Mouse (Mus musculus): ENCODE data around the gene Lrba.

Gene Lrba

DNA sequence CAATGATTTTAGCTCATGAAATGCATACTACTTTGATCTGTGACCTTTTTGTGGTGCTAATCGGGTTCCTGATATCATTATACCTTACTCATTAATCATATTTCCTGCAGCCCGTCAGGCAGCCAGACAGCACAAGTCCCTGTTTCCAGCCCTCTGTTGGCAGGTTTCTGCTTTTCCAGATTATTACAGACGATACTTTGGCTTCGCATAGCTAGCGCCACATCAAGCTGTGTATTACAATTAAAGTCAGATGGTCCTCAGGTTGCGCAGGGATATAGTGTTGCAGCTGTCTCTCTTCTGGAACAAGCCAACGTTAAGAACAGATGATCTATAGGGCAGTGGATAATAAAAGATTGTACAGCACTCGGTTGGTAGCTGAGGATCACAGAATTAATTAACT lies 443.7 kb downstream of the Lrba start:
- DNase-seq (ENCODE audit: low read depth, low spot score): no peak

DNA sequence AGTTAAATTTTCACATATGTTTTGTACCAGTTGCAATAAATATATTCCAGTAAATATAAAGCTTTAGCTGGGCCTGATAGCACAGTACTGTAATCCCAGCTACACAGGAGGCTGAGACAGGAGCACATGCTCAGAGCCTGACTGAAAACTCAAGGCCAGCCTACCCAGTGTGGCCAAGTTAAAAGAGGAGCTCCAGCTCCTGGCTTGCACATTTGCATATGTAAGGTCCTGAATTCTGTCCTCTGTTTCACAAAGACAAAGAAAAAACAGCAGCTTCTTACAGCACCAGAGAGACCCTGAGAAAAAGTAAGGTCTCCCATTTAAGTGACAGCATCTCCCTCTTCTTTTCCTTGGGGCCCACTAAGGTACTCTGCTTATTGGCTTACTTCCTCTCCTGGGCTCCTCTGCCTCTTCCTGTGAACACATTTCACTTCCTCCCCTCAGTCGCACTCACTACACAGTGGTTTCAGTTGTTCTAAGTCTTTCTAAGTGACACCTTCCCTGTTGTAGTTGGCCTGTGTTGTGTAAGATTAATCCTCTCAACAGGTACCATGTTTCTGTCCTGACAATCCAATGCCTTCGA lies 453.2 kb downstream of the Lrba start:
- no peak for DNase-seq (ENCODE audit: low read depth, low spot score)

DNA sequence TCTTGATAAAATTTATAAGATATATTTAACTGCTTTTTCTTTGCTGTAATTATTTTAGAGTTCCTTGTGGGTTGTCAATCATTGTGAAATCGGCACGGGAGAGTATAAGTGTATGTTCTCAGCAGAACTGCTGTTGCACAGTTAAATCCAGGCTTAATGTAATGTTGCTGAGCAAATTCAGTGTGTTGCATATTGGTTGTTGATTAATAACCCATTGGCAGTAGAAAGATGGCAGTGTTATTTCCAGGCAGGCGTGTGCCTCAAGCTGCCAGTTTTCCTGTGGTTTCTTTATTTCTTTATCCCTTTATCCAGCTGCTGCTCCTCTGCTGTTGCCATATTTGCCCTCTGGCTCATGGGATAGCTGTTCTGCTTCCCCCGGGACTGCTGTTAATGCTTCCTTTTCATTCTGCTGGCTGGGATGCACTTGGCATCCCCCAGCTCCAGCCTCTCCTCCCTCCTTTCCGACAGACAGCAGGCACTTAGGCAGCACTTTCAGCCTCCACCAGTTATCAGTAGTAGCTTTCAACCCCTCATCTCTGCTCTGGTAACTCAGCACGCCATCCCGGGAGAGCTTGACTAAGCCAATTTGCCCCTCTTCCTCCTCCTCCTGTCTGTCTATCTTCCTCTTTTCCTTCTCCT lies 463.2 kb downstream of the Lrba start:
- peak; percentile 24 for DNase-seq (ENCODE audit: low read depth, low spot score)

DNA sequence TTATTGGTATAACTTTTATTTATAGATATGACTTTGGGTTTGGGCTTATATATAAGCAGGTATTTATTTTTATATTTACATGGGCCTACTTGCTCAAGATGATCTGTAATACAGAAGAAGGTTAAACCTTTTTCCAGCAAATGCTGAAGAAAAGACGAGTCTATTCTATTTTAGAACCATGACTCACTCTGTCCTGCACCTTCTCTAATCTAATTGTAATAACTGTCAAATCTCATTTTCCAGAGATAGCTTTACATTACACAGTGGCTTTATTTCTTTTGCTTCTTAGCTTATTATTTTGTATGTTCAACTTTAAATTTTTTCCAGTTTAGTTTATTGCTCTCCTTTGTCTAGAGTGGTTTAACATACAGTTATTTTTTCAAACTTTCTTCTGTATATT lies 464.0 kb downstream of the Lrba start:
- no peak for DNase-seq (ENCODE audit: low read depth, low spot score)

DNA sequence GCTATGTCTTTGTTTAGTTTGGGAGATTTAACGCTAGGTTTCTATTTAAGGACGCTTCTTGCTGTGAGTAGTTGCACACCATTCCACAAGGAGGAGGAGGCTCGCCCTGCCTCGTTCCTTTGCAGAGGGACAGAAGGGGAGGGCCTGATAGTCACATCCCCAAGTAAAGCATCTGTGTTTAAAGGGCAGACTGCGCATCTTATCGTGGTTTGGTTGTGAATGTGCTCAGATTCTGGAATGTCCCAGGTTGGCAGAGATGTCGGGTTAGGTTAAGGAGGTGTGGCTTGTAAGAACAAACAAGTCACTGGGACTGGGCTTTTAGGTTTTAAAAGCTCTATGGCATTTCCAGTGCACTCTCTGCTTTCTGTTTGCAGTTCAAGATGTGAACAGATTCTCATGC lies 464.8 kb downstream of the Lrba start:
- DNase-seq (ENCODE audit: low read depth, low spot score): peak; percentile 31

DNA sequence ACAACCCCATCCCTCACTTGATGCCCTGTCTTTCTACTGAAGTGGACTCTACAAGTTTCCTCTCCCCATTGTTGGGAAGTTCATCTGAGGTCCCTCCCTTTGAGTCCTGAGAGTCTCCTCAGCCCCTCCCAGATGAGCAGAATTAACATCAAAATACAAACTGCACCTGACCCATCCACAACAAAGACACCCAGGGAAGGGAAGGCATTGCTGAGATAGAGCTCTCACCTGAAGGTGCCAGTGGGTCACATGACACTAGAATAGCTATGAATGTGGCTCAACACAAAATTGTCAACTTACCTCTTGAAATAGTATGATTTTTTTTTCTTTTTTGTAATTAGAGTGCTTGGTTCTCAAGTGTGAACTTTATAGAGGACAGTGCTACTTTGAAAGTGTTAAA lies 468.3 kb downstream of the Lrba start:
- DNase-seq (ENCODE audit: low read depth, low spot score): no peak

DNA sequence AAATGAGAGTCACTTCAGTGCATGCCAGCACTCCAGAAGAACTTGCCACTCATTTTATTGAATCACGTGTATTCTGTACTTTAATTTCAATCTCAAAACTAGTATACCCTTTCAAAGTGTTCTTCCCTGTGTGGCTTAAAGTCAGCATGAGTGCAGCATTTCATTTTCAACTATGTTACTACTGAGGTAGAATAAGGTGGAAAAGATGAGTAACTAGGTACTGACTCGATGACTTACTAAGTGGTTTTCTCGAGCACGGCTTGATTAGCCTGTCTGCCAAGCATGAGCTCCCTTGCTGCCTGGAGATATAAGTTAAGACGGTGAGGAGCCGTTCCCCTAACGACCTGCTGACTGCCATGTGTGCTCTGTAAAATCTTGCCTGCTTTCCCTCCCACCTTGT lies 469.1 kb downstream of the Lrba start:
- no peak for DNase-seq (ENCODE audit: low read depth, low spot score)

DNA sequence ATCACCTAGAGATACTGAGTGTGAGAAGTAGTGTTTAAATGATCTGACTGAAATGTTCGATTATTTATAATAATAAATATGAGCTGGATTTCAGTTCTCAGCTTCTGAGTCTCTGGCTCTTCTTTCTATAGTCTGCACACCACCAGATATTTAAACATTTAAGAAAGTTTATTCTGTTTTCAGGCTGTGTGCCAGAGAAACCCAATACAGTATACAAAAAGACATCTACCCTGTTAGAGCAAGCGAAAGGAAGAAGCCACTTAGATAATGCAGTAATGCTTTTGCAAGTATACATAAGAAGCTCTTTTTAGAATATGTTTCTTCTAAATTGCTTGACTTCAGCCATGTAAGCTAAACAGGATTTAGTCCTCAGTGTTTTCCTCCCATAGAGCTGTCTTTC lies 474.5 kb downstream of the Lrba start:
- no peak for DNase-seq (ENCODE audit: low read depth, low spot score)

DNA sequence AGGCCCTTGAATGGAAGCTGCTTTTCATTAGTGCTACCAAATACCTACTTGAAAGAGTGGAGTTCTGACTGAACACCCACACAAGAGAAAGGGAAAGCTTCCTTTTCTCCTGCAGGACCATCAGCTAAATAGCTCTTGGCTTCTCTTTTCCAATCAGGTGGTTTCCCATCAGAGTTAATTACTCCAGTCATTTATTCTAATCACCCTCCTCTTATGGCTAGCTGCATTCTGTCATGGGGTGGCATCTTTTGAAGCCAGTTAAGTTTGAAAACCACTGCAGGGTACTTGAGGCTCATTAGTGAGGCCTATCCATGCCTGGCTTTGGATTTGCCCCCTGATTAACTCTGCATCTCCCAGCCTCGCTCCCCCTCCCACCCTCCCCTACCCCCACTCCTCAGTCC lies 476.7 kb downstream of the Lrba start:
- no peak for DNase-seq (ENCODE audit: low read depth, low spot score)

DNA sequence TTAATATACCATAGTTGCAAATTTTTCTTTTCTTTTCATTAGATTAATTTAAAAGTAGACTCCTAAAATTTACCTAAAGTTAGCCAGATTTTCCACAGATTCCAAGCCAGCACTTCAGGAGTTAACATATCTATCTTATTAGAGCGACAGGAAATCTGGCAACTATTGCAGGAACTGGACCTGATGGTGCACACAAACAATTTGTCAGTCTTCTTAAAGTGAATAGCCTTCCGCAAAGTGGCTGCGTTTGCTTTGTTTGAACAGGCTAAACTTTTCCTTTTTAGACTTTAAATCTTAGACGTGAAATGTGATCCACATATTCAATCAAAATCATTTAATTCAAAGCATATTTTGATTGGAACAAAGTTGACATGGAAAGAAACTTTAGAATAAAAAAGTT lies 485.0 kb downstream of the Lrba start:
- no peak for DNase-seq (ENCODE audit: low read depth, low spot score)

DNA sequence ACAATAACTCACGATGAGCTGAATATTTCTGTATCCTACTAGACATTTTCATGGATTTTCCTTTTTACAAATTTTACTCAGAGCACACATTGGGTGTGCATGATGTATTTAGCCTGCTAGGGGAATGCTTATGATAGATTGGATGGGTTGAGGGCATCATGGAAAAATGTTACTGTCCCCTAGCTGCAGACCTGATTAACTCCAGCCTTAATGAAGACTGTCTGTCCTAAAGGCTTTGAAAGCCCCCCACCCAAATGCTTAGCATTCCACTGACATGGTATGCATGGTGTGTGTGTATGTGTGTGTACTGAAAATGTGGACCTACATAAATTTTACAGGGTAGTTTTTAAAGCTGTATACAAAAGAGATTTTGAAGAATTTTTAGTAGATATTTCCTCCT lies 487.1 kb downstream of the Lrba start:
- no peak for DNase-seq (ENCODE audit: low read depth, low spot score)

DNA sequence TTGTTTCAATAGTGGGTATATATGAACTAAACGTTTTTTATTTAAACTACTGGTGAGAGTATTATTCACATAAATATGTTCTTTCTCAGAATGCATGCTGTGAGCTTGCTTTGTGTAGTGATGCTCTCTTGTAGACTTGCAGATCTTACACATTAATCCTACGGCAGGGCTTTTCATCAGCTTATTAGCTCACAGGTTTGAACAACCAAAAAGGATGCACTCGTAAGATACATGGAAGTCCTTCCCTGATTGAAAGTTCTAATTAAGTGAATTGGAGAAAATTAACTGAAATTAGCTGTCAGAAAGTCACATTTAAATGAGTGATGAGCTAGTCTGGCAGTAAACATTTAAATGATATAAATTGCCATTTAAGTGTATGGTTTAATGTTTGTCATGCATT lies 488.3 kb downstream of the Lrba start:
- no peak for DNase-seq (ENCODE audit: low read depth, low spot score)

DNA sequence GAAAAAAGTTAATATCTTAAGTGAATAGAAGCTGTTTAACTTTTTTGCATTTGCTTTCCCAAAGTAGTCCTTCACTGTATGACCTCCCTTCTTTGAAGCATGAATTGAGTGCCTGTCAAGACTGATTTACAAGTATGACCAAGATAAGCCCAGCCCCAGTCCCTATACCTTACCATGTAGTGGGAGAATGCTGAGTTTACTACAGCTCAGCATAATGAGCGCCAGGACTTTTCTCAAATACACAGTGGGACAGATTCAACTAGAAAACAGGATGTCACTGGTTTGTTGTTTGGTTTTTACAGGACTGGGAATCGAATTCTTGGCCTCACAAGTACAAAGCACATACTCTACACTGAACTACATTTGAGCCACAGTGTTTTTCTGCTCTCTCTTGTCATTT lies 490.0 kb downstream of the Lrba start:
- DNase-seq (ENCODE audit: low read depth, low spot score): no peak

DNA sequence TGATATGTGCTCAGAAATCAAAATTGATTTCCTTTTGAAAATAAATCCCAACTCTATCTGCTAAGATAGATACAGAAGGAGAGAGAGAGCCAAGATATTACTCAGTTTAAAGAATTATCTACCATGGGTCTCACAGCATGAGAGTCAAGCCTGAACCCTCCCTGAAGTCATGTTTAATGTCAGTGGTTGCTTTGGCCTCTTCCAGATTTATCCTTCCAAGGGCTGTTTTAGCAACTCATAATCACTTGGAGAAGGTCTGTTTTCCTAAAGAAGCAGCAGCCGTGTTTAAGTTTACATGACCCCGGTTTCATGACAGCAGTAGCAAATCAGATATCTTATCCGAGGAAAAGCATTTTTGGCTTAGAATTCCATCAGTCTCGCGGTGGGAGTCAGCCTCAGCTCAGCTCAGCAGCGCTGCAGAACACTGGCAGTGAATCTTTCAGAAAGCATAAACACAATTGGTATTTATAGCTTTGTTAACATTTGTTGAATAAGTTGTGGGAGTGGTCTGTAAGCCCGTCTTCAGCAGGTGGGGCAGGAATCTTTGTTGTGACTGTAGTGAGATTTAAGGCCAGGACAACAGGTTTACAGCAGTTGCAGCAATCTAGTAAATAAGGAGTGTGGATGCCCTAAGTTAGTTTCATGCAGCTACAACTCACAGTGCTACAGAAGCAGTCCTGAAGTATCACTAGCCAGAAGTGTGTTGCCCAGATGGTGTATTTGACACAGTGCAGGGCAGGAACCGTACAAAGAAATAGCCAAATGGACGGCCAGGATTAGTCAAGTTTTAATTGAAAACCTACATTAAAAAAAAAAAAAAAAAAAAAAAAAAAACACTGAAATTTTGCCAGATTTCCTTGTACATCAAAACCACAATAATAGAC lies 499.2 kb downstream of the Lrba start:
- no peak for DNase-seq (ENCODE audit: low read depth, low spot score)

DNA sequence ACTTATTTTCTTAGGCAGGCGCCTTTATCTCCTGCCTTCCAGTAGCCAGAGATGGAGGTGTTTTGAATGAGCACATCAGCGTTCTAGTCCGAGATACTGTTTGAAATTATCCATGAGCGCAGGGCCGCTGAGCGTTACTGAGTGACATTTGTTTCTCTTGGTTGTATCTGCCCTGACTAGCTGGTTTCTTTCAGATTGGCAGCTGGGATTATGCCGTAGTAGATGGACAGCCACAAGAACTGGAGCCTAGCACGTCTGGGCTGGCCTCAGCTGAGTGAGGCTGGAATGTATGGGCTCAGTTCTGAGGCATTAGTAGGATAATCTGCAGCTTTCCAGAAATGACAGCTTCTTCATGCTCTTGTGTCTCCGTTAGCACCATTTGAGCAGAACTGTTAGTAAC lies 500.6 kb downstream of the Lrba start:
- no peak for DNase-seq (ENCODE audit: low read depth, low spot score)

DNA sequence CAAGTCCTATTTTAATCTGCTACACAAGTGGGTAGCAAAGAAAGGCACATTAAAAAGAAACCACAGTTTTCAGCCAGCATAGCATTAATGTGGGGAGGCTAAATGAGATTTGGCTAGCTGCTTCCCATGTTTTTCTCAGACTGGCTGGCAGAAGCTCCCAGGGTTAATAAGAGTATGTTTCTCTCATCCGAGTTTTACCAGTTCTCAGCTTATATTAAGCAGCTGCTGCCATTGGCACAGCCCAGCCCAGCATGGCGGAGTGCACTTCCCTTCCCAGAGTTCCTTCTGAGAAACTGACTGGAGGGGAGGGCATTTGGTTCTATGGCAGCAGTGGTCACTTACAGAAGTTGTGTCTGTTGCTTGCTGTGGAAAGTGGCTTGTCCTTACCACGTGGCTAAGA lies 514.4 kb downstream of the Lrba start:
- no peak for DNase-seq (ENCODE audit: low read depth, low spot score)

DNA sequence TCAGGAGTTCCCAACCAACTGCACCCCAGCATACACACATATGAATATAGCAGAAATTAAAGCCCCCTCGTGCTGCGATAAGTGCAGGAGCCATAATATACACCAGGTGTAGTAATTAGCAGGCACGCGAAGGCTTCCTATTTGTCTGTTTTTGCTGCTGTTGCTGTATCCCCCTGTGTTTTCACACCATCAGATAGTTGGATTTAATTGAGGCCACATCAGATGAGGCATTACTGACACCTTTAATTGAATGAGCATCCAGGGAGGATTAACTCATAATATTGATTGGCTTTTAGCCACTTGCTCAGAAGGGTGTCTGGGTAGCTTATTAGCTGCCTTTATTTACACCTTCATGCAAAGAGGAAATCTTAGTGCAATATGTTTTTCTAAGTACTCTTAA lies 515.3 kb downstream of the Lrba start:
- no peak for DNase-seq (ENCODE audit: low read depth, low spot score)

DNA sequence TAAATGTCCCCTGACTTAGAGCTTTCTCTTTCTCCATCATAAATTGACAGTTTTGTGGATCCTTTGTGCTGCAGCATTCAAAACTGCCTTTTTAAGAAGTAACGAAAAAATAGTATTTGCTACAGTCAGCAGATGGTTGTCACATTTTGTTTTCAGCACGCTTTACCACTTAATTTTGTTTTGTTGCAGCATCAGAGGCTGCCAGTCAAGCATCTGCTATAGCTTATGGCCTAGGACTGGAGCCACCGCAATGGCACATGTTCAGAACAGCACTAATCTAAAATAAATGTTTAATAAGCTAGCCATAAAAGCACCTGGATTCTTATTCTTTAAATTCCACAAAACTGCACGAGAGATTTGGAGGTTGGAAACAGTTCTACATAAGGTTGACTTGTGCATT lies 520.9 kb downstream of the Lrba start:
- no peak for DNase-seq (ENCODE audit: low read depth, low spot score)

DNA sequence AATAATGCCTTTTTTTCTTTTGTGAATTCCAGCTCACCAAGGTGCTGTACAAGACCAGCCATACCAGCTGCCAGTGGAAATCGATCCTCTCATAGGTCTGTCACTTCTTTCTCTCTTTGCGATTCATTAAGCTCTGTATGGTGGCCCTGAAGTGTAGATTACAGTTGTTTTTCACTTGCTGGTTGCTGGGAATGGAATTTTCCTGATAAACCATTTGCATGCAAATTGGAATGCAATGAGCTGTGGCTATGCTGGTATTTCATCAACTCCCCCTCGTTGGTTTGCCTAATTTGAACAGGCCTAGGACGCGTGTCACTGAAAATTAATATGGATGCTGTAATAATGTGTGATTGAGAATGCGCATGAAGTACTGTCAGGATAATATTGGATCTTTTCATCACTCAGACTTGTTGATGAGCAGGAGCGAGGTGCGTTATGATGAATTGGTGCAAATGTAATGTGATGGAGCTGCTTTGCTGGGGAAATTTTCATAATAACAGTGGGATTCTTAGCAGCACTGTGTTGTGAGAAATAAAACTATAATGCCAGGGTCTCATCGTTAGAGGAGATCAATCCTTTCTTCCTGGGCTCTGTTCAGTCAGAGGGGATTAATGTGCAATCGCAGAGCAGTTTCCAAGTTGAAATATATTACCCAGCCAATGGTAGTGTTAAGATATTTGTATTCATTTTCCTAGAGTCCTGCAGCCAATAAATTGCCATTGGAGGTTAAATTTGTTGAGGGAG lies 521.5 kb downstream of the Lrba start:
- DNase-seq (ENCODE audit: low read depth, low spot score): no peak

DNA sequence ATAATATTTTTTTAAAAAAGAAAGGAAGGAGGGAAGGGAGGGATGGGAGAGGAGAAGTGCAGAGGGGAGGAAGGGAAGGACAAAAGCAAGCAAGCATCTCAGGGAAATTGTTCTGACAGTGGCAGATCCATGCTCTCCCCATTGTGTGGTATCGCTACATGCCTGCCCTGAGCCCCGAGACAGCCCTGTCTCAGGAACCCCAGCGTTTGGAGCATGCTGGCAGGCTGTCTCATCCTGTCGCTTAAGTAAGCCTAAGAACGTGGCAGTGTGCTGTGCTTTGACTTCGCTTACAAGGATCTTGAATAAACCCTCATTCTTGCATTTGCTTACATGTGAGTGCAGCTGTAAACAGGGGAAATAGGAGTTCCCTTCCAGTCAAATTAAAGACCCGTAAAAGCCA lies 526.2 kb downstream of the Lrba start:
- no peak for DNase-seq (ENCODE audit: low read depth, low spot score)

DNA sequence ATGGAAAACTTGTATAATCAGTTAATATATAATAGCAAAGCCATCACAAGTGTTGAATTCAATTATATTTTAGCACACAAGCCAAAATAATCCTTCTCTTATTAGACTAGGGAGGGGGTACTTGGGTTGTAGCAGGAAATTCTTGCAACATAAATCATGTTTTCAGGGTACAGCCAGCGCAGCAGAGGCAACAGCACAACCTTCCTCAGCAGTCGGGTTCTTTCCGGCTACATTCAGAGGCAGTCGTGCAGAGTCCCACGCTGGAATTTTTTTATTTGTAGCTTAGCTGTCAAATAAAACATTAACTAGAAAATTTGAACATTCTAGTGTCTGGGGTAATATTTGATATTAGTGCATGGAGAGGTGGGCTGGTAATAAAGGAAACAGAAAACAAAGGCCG lies 529.7 kb downstream of the Lrba start:
- DNase-seq (ENCODE audit: low read depth, low spot score): no peak

Measured in 3T3-L1 (cell line).